Mouse (Mus musculus) frontal cortex, postnatal 25 days (tissue): ENCODE data around the gene Phldb2.

Experiments used
- DNase-seq, 2 experiments: peaks; one replicate each; pipeline ENCODE4 v3.0.0; 2022; ENCODE audit warnings: low spot score in 2 of 2

The Phldb2 gene

DNA sequence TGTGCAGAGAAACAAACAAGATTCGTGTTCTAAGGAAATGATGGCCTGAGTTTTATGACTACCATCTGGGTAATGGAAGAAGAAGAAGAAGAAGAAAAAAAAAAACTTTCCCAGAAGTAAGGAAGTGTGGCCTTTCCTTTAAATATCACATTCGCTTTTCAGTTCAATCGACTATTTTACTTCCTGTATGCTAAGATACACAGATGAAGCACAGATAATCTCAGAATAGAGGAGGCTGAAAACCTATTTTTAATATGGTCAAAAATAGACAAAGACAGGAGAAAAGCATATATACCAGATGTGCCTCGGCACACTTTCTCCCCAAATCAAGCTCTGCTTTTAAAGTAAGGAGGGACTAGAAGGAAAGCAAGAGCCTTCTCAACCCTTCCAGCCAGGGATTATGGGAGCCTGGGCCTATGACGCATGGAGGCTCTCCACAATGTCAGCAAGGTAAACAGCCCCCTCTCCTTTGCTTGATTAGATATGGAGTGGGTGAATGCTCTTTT lies 158.2 kb downstream of the Phldb2 start:
- DNase-seq, result no peak

DNA sequence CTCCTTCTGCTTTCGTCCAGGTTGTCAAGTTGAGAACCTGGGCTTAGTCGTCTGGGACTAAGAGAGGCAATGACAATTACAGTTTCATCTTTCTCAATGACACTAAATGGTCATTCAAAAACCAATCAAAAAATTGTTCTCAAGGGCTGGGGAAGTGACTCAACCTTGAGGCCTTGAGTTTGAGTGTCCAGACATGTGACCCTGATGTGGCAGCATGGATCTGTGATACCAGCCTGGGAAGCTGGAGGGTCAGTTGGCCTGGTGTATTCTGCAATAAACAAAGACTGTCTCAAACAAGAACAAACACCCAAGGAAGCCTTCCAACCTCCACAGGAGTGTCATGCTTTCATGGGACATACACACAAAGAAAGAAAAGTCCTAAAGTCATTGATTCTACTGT lies 160.6 kb downstream of the Phldb2 start:
- no peak for DNase-seq

DNA sequence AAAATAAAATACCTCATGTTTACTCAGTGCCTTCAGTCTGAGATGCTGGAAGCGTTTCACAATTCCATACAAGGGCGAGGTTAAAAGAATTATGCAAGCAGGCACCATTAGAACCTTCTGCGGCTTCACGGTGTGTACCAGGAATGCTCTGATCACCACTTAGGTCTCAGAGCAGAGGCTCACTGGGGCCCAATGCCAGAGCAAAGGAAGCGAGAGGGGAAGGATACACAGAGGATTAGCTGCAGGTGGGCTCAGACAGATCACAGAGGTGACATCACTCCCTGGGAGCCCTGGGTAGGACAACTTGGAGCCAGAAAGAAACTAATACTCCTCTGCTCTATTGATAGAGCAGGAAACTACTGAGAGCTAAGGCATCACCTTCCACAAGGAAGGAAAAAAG lies 162.1 kb downstream of the Phldb2 start:
- no peak for DNase-seq

DNA sequence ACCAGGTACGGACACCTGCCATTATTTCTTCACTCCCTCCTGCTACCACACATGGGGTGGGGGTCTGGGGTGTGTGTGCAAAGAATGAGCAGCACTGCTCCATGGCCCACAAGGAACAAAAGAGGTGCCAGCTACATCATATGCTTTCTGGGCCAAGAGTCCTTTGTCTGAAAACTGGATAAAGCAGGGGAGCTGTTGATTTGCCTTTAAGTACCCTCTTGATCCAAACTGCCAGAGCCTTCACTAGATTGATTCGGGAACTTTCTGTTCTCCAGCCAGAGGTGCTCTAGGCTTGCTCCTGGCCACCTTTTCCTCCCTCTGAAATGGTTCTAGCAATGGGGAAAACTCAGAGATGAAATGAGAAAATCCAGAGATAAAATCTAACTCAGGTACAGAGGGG lies 164.1 kb downstream of the Phldb2 start:
- no peak for DNase-seq

DNA sequence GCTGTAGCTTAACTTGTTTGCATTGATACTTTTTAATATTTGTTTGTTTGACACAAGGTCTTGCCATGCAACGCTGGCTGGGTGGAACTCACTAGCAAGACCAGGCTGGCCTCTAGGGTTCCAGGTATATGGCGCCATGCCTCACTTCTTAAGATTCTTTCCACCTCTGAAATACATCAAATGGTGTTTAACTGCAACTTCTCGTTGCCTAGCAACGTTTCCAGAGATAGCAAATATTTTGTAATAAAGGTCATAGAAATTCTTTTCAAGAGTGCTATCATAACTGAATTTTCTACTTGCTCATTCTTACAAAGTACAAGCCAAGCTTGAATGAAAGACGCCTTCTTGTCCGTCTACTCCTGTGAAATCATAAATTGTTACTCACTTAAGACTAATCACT lies 165.7 kb downstream of the Phldb2 start:
- no peak for DNase-seq

DNA sequence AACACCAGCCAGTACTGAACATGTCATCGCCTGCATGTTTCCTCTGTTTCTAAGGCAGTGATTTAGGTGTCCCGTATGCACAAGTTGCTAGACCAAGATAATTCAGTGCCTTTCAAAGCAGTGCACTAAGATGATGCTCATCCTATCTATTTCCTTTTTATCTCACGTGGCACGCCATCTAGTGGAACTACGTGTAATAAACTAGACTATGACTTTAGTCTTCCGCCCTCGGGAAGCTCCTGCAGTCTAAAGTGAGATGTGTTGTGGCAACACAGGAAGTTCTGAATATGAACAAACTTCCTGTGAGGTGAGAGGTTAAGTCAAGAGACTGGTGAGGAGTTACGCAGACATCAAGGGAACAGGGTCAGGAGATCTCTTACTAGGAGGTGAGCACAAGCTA lies 166.8 kb downstream of the Phldb2 start:
- no peak for DNase-seq

DNA sequence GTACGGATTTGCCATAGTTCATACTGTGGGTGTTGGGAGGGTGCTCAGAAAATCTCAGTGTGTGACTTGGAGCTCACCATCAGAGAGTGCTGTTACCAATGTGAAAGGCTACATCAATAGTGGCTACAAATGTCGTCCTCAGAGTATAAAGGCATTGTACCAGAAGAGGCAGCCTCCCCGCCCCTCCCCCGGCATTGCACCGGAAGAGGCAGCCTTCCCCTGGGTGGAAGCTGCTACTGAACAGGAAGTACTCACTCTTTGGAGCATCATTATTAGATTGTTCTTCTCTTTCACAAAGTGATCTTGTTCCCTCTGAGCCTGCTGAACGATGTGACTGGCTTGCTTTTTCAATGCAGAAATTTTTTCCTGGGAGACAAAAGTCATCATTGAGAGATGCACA lies 173.4 kb downstream of the Phldb2 start:
- DNase-seq, result no peak

DNA sequence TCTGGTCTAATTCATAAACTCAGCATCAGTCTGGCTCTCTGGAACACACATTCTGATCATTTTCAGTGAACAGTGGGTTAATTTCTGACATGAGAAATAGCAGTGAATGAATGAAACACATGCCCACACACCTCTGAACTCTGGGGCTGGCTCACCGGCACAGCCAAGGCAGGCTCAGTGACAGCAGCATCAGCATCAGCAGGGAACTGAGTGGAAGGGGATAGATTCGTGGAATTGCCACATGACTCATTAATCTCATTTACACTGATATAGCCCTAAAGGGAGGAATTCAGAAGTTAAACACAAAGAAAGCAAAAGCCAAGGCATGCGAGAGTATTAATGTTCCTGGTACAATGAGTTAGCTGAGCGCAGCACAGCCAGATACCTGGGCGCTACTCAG lies 178.6 kb downstream of the Phldb2 start:
- DNase-seq, result no peak

DNA sequence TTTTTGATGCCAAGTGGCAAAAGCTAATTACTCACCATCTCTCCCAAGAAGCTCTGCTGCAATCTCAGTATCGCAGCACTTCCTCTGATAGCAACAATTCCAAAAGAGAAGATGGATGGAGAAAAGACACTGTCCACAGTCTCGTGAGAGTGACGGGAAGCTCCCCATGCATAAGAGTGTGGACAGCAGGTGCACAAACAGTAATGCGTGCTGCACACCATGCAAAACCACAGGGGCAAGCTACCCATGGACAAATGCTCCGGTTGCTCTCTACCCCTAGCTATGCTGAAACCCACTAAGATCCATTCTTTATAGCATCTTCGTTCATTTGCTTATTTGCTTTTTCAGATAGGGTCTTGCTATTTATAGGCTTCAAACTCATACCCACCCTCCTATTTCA lies 182.5 kb downstream of the Phldb2 start:
- DNase-seq, result no peak

DNA sequence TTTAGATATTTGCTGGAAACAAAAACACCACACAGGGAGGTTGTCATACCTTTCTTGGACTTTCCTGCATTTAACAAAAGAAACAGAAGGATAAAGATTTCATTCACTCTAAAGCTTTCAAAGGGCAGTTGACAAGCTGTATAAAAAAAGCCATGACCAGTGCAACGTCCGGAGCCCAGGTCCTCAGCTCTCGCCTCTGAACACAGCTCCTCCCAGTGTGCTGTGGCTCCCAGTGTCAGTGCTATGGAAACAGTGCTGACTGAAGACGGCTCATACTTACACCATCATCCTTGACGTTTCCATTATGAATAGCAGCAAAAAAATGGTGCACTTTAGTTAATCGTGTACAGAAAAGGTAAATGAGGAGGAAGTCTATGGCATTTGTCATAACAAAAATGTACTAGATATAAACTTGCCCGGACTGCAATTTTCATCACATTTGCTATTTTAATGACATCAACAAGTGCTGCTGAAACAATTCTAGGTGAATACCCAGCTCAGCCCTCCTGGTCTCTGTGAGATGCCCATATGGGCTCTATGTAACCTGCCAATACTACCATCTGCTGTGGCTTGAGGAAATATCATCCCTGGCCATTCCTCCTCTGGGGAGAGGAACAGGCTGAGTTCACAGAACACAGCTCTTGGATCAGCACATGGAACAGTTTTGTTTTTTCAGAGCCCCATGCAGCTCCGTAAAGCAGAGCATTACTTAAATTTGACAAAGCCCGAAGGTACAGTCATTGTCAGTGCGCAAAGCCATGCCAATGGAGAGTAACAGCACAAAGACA lies 185.4 kb downstream of the Phldb2 start:
- DNase-seq, result no peak

DNA sequence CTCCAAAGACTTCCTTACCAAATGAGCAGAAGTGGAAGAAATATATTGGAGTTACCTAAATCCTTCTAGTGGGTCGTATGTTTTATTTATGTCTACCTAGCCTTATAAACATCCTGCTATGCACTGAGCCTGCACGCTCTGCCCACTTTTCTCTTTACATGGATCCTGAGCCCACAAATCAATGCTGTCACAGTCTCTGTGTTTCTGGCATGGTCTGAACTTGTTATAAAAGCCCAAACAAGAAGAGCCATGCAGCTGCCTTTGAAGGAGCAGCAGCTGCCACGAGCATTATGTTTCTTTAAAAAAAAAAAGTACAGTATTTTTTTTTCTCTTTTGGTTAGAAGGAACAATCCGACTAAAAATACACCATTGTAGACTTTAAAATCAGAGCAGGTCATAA lies 186.0 kb downstream of the Phldb2 start:
- no peak for DNase-seq

DNA sequence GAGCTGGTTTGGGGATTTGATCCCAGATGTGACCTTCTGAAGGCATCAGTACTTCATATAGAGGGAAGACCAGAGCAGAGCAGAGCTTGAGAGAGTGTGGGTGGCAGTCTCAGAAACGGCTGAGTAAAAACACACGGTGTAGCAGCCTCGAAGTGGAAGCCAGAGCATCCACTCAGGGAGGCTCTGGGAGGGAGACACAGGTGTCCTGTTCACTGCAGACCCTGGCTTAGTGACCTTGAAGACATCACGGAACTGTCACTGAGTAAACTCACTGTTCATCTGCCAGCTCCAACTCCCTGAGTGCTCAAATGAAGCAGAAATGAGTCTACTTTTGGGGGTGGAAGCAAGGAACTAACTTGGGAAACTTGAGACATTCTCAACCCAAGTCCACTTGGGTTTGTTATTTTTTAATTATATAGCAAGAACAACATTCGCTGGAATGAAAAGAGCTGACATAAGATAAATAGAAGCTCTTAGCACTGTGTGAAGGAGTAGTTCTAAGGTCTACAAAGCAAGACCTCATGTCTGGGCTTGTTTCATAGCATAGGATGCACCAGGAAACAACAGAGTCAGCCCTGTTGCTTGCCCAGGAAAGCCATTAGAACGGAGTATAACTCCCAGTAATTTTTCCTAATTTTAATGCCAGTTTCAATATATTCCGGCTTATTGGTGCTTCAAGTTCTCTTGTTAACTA lies 187.4 kb downstream of the Phldb2 start:
- no peak for DNase-seq

DNA sequence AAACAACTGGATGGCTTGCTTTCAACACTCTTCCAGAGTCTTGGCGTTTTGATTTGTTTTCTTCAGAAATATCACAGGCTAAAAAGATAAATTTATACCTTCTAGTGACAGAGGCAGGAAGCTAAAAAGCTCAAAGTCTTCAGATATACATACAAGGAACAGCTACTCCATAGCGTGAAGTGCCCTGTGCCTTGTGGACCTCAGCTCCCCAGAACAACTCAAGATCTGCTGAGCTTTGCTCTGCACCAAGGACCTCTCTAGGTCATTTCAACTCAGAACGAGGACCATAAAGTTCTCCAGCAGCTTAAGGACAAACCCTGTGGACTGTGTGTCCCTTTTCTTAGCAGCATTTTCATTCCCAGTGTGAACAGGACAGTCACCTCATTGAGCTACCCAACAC lies 188.3 kb downstream of the Phldb2 start:
- DNase-seq, result no peak

DNA sequence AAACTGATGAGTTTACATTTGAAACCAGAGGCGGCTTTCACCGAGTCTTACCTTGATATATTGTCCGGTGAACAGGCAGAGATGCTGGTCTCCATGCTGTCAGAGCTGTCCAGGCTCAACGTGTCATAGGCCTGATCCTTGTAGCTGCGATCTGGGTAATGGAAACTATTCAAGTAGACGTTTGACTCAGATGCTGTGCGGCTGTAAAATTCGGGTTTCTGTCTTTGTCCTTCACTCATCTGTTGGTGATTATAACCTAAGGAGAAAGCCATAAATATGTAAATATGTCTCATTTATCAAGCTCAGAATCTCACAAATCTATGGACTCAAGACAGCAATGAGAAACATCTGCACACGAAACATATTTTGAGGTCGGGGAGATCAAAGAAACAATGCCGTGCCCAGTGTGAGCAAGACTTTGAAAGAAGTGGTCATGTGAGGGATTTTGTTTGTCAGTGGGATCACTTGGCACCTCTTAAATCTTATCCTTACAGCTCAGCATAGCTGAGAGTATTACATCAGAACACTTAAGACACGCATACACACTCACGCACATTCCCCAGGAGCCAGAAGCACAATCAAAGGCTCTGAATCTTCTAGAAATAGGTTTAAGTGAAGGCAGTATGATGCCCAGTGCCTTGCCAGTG lies 190.4 kb downstream of the Phldb2 start:
- DNase-seq, result no peak

DNA sequence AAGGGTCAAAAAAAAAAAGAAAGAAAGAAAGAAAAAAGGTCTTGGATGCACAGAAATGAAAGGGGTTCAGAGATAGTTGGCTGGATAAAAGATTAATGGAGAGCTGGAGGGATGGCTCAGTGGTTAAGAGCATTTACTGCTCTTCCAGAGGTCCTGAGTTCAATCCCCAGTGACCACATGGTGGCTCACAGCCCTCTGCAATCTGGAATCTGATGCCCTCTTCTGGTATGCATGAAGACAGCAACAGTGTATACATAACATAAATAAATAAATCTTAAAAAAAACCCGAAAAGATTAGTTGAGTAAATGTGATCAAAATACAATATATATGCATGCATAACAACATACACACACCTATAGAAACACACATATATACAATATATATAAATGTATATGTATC lies 192.0 kb downstream of the Phldb2 start:
- DNase-seq, result no peak

DNA sequence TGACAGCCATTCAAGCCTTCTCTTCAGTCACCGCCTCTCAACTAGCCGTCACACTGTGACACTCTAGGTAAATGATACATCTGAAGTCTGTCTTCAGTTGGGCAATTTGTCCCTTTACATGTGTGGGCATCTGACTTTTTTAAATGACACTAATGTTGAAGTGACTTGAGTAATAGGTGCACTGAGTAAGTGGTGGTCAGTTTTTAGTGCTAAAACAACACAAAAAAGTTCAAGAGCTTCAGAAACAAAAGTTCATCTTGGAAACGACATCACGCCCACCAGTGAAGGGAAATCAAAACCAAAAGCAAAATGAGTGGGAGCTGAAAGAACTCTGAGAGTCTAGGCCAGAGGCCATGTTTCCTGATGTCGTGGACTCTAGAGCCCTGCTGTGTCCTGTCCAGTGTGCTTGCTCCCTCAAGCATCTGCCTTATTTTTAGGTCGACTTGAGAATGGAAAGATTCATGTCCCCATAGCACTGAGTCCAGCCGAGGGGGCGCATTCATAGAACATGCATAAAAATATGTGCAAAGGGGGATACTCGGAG lies 194.6 kb downstream of the Phldb2 start:
- no peak for DNase-seq

DNA sequence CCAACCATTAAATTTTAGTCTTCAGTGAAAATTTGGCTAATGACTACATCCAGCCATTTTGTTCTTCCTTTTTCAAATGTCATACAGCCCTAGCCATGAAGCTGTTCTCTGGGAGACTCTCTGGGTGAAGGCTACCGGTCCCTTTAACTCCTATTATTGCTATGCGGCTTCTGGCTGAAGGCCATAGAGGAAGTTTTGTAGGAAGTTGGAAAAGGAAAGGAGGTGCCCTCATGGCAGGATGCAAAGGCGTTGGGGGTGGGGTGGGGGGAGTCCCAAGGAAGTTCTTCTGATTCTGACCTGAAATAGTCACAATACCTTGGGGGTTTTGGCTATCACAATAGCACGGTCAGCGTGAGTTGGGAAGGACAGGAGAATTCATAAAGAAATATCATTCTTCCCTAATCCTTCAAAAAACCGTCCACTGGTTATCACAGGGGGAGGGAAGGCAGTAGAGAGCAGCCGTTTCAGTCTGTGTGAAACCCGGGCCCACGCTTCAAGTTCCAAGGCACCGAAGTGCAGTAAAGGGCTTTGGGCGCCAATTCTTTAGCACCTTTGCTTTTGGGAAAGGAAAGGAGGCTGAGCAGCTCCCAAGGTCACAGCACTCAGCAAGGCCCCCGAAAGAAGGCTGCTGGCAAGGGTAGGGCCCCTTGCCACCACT lies 195.8 kb downstream of the Phldb2 start:
- DNase-seq, result no peak

DNA sequence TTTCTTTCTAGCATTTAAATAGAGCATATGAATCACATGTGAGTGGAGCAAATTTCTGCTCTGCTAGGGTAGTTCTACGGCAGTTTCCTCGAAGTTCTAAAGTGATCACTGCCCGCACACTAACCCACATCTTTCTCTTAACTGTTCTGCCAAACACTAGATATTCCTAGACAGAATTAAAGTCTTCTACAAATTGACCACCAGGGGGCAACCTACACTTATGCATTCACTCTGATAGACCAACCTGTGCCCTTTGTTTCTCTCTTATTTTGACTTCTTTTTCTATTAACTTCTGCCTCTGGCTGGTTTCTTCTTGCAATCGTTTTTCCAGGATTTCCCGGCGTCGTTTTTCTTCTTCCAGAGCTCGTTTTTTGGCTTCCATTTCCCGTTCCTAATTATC lies 196.5 kb downstream of the Phldb2 start:
- DNase-seq, result no peak

DNA sequence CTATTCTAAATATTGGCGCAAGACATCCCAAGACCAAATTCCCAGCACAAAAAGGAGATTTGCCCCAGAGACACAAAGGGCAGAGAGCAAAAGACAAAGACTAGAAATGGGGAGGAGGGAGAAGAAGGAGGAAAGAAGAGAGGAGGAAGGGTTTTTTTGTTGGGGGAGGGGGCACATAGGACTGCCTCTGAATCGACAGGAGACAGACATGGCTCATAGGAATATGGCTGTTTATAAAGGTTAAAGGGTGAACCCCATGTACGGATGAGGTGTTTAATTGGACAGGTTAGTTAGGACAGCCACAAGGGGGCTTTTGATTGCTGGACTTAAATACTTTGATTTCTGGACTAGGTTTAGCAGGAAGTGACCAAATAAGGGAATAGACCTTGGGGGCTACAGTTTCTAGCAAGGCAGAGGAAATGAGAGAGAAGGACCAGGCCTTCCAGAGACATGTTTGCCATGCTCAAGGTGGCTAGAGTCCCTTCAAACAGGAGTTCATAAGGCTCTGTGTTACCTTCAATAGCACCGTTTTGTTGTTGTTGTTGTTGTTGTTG lies 209.7 kb downstream of the Phldb2 start:
- DNase-seq, result no peak

DNA sequence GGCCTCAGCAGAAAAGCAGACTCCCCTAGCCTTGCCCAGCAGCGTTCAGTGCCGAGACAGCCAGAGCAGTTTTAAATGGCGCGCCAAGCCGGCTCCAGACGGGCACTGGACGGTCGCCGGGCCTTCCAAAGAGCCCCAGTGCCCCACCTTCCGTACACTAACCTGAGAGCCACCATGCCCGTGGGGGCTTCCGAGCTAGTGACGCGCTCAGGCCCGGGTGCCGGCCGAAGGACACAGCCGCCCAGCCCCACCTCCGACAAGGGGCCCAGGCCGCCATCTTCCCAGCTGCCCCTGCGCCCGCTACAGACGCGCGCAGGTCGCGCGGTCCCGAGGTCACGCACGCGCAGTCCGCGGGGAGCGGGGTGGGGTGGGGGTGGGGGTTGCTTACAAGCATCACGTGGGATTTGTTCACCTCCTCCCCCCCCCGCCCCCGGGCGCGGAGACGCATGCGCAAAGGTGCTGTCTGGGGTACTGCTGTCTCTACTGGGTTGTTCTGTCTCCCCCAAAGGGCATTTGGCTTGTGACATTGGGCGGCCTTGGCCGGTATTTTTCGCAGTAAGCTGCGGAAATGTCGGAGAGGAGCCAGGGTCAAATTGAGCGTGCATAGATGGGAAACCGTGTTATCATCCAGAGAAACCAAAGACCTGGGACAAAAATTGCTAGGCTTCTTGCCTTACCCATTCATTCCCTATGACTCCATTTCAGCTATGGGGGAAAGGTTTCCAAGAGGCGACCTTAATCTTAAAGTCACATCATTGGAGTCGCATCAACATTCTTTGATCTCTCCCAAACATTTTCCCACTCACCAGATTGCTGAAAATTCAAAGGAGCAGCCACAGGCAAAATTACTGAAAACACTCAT lies 210.6 kb downstream of the Phldb2 start, which contains the start of gene Abhd10:
TSS of gene Abhd10 (minus strand) at position 341 of the 862 bp plus-strand sequence.
- DNase-seq, result peak; percentile 95 to 96

DNA sequence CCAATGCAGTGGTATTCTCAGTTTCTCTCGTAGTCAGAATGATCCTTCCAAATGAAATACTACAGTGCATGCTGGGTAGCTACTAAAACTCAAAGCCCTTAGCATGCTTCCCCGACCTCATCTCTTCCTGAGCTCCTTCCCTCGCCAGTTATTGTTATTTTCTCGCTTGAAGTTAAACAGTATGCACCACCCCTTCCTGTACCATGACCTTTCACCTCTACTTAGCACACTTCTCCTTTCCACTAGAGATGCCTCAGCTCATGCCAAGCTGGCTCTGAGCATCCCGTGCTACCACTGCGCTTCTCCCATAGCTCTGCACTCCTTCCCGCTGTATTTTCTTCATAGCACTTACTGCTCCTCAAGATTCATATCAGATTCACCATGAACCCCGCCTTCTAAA lies 215.5 kb downstream of the Phldb2 start:
- no peak for DNase-seq
